Mouse (Mus musculus): Measurements from ENCODE around the gene Aurkaip1. TPM values are rescaled to one million over a fixed set of nuclear protein-coding genes. Genes with fewer than 3 reads are reported as not detected.
"Not testable (repeated sequence)": the region's sequence is repeated elsewhere in the genome, so short reads cannot be mapped to it uniquely, and the experiment has no call there.

The Aurkaip1 gene
- total and polyA plus RNA-seq, 3 experiments = 99.2 to 125 (median 117) TPM

DNA sequence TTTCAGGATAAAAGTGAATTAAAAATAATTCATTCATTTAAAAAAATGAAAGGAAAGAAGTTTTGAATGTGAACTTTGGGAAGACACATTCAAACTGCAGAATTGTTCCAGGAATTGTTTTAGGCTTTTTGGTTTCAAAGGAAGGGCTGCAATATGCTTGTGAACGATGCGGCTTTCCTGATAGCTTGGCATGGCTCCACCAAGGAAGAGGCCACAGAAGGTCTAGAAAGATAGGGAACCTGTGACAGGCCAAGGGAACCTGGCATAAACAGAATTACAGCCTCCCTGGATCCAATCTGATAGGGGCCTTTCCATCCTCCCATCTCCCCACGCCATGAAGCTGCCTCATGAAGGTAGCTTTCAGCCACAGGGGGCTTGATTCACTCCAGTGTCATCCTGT lies 42.8 kb upstream of the Aurkaip1 start:
- H3K36me3 ChIP-seq (ENCODE audit: control insufficient read depth, insufficient read depth, low read length) = no peaks in the 10 kb centered on the region
- no peak overlapping the region for H3K4me3 ChIP-seq
- intact Hi-C loops (cut with DNase I) = no loop called here
- no peak for DNase-seq
- no peak overlapping the region for H3K27ac ChIP-seq
- TF ChIP-seq EP300 (IDR thresholded peaks at IDR 0.05; ENCODE audit: insufficient read depth, low read depth, low read length) = no peak
- no peak for TF ChIP-seq POLR2A (IDR thresholded peaks at IDR 0.05; ENCODE audit: insufficient read depth, low read depth, low read length)
- TF ChIP-seq CTCF (IDR thresholded peaks at IDR 0.05) = no peak
- H3K27me3 ChIP-seq (ENCODE audit: control insufficient read depth, insufficient read depth, low read length) = no peaks in the 10 kb centered on the region
- H3K4me1 ChIP-seq (ENCODE audit: control insufficient read depth, insufficient read depth, low read length) = peaks cover 3% of the 10 kb centered on the region; the same call in 1 of the 2 replicates
- no peaks in the 10 kb centered on the region for H3K79me2 ChIP-seq (replicated peaks; ENCODE audit: control insufficient read depth, insufficient read depth, low read length)
- H3K9ac ChIP-seq (ENCODE audit: low read depth, low read length) = no peak overlapping the region
- 38% methylated on average over 3 of the region's 3 CpGs for WGBS

- H3K4me3 ChIP-seq; H3K27me3 ChIP-seq (ENCODE audit: control insufficient read depth, insufficient read depth, low read length); DNase-seq; H3K4me1 ChIP-seq (ENCODE audit: control insufficient read depth, insufficient read depth, low read length); H3K9ac ChIP-seq (ENCODE audit: low read depth, low read length); H3K27ac ChIP-seq; intact Hi-C loops (cut with DNase I); H3K36me3 ChIP-seq (ENCODE audit: control insufficient read depth, insufficient read depth, low read length); H3K79me2 ChIP-seq (replicated peaks; ENCODE audit: control insufficient read depth, insufficient read depth, low read length): not testable (repeated sequence)
- WGBS = 78% methylated on average over 4 of the region's 4 CpGs
These were observed 42.2 kb upstream of the Aurkaip1 start for GRCm38 (mm10) chr4:155788833-155789232.

DNA sequence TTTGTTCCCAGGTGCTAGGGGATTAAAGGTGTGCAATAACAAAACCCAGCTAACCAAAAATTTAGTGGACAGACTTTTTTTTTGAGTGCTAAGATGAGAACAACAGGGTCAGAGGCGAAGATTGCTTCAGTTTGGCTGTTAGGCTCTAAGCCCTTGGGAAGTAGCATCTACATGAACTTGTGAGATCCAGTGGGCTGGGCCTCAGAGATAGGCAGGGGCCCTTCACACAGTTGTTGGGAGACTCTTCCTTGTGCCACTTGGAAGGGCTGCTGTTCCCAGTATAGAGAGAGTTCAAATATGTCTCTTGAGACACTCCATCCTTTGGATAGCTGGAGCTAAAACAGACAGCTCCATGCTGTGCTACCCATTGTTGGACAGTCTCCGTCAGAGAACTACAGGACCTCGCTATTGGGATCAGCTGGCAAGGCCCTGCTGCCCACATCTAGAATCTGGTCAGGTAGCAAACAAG lies 41.0 kb upstream of the Aurkaip1 start, which contains the start of gene Ankrd65:
TSS of gene Ankrd65 (plus strand) at position 419 of the 469 bp plus-strand sequence.
- intact Hi-C loops (cut with DNase I) = no loop called here
- H3K27ac ChIP-seq = no peak within 1 kb of the TSS
- H3K9ac ChIP-seq (ENCODE audit: low read depth, low read length) = no peak within 1 kb of the TSS
- no peak for DNase-seq
- TF ChIP-seq EP300 (IDR thresholded peaks at IDR 0.05; ENCODE audit: insufficient read depth, low read depth, low read length) = no peak
- no peak for TF ChIP-seq CTCF (IDR thresholded peaks at IDR 0.05)
- no peak for TF ChIP-seq POLR2A (IDR thresholded peaks at IDR 0.05; ENCODE audit: insufficient read depth, low read depth, low read length)
- H3K36me3 ChIP-seq (ENCODE audit: control insufficient read depth, insufficient read depth, low read length) = no peaks in the 10 kb centered on the region
- no peaks in the 10 kb centered on the region for H3K4me1 ChIP-seq (ENCODE audit: control insufficient read depth, insufficient read depth, low read length)
- H3K27me3 ChIP-seq (ENCODE audit: control insufficient read depth, insufficient read depth, low read length) = no peaks in the 10 kb centered on the region
- no peaks in the 10 kb centered on the region for H3K79me2 ChIP-seq (replicated peaks; ENCODE audit: control insufficient read depth, insufficient read depth, low read length)
- WGBS = 88% methylated on average over 3 of the region's 3 CpGs
- H3K4me3 ChIP-seq = no peak within 1 kb of the TSS

DNA sequence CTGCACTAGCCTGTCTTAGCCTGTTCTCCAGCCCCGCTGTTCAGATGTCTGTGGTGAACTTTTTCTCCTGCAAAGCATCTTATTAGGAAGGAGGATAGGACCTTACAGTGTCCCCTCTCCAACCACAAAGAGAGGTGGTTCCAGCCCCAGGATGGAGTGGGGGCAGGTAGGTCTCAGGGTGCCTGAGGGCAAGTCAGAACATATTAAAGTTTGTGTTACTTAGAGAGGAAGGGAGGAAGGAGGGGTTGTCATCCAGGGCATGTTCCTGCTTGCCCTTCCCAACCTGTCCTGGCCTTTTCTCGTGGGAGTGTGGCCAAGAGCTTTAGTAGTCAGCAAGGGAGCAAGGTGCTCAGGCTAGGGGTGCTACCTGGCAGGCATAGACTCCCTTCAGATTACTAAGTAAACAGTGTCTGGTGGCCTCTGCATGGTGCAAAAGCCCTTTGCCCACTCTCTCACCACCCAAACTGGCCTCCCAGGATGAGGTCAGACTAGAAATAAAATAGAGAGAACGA lies 40.4 kb upstream of the Aurkaip1 start:
- Histone ChIP-seq H3K4me1 (ENCODE audit: control insufficient read depth, insufficient read depth, low read length) (no peaks in the 10 kb centered on the region), H3K79me2 (replicated peaks; ENCODE audit: control insufficient read depth, insufficient read depth, low read length) (no peaks in the 10 kb centered on the region), H3K36me3 (ENCODE audit: control insufficient read depth, insufficient read depth, low read length) (no peaks in the 10 kb centered on the region), H3K4me3 (no peak overlapping the region), H3K27ac (no peak overlapping the region), H3K27me3 (ENCODE audit: control insufficient read depth, insufficient read depth, low read length) (no peaks in the 10 kb centered on the region), H3K9ac (ENCODE audit: low read depth, low read length) (no peak overlapping the region)
- DNase-seq = no peak
- 66% methylated on average over 3 of the region's 3 CpGs for WGBS
- intact Hi-C loops (cut with DNase I) = no loop called here
- TF ChIP-seq EP300 (IDR thresholded peaks at IDR 0.05; ENCODE audit: insufficient read depth, low read depth, low read length) (no peak), CTCF (IDR thresholded peaks at IDR 0.05) (no peak), POLR2A (IDR thresholded peaks at IDR 0.05; ENCODE audit: insufficient read depth, low read depth, low read length) (no peak)

- H3K27ac ChIP-seq = no peak overlapping the region
- H3K79me2 ChIP-seq (replicated peaks; ENCODE audit: control insufficient read depth, insufficient read depth, low read length) = no peaks in the 10 kb centered on the region
- TF ChIP-seq CTCF (IDR thresholded peaks at IDR 0.05) (no peak), POLR2A (IDR thresholded peaks at IDR 0.05; ENCODE audit: insufficient read depth, low read depth, low read length) (no peak), EP300 (IDR thresholded peaks at IDR 0.05; ENCODE audit: insufficient read depth, low read depth, low read length) (no peak)
- intact Hi-C loops (cut with DNase I) = no loop called here
- no peaks in the 10 kb centered on the region for H3K27me3 ChIP-seq (ENCODE audit: control insufficient read depth, insufficient read depth, low read length)
- H3K9ac ChIP-seq (ENCODE audit: low read depth, low read length) = no peak overlapping the region
- no peaks in the 10 kb centered on the region for H3K4me1 ChIP-seq (ENCODE audit: control insufficient read depth, insufficient read depth, low read length)
- 72% methylated on average over 24 of the region's 24 CpGs for WGBS
- no peaks in the 10 kb centered on the region for H3K36me3 ChIP-seq (ENCODE audit: control insufficient read depth, insufficient read depth, low read length)
- H3K4me3 ChIP-seq = no peak overlapping the region
- no peak for DNase-seq
These were observed 39.7 kb upstream of the Aurkaip1 start for GRCm38 (mm10) chr4:155791240-155791933.

DNA sequence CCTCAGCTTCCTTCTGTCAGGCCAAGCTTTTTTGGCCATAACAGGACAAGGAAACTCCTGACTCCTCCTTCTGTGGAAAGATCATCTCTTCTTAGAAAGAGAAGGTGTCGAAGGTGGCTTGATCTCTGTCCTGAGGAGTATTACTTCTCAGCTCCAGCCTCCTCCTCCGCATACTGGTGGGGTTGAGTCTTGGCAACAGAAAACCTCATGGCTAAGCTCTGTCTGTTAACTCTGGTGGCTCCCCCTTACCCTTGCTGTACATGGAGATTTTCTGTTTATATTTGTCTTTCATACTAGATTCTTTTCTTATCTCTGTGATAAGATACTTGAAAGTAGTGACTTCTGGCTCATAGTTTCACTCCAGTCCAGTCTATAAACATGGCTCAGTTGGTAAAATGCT lies 37.3 kb upstream of the Aurkaip1 start:
- no peak overlapping the region for H3K4me3 ChIP-seq
- DNase-seq = no peak
- no peaks in the 10 kb centered on the region for H3K4me1 ChIP-seq (ENCODE audit: control insufficient read depth, insufficient read depth, low read length)
- no peaks in the 10 kb centered on the region for H3K79me2 ChIP-seq (replicated peaks; ENCODE audit: control insufficient read depth, insufficient read depth, low read length)
- H3K27me3 ChIP-seq (ENCODE audit: control insufficient read depth, insufficient read depth, low read length) = no peaks in the 10 kb centered on the region
- H3K27ac ChIP-seq = no peak overlapping the region
- intact Hi-C loops (cut with DNase I) = no loop called here
- no peak for TF ChIP-seq POLR2A (IDR thresholded peaks at IDR 0.05; ENCODE audit: insufficient read depth, low read depth, low read length)
- TF ChIP-seq CTCF (IDR thresholded peaks at IDR 0.05) = no peak
- TF ChIP-seq EP300 (IDR thresholded peaks at IDR 0.05; ENCODE audit: insufficient read depth, low read depth, low read length) = no peak
- no peaks in the 10 kb centered on the region for H3K36me3 ChIP-seq (ENCODE audit: control insufficient read depth, insufficient read depth, low read length)
- H3K9ac ChIP-seq (ENCODE audit: low read depth, low read length) = no peak overlapping the region
- WGBS = 56% methylated on average over 2 of the region's 2 CpGs
